Mouse (Mus musculus): ENCODE results near the gene Ldlr.

The Ldlr gene

DNA sequence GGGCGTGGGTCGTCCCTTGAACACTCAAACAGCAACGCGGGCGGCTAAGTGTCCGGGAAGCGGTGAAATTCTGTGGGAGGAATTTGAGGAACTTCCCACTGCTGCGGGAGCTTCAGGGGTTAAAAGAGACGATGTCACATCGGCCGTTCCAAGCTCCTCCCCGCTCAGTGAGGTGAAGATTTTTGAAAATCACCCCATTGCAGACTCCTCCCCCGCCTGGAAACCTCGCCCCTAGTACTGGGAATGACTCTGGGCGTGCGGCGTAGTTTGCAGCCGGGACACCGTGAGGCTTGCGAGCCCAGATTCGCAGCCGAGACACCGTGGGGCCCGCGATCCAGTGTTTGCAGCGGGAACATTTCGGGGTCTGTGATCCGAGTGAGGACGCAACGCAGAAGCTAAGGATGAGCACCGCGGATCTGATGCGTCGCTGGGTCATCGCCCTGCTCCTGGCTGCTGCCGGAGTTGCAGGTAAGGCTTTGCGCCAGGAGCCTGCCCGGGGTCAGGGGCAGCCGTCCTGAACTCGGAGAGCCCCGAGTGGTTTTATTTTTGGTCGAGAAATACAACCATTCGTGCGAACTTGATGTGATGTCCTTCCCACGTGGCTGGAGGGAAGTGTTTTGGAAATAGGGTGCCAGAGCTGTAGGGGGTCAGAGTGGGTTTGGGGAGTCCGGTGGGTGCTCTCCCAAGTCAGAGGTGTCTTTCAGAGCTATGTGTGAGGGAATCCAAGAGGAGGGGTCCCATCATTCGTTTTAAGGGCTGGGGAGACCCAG, at the start of gene Ldlr:
TSS of gene Ldlr (plus strand) at position 107 of the 770 bp plus-strand sequence.
- DNase-seq = peak; percentile 91 to 92

GRCm38 (mm10) chr9:21677706-21678105, 45.6 kb upstream of the Ldlr start:
- no peak for DNase-seq

- DNase-seq = no peak
These were observed 42.8 kb upstream of the Ldlr start for GRCm38 (mm10) chr9:21680448-21680847.

GRCm38 (mm10) chr9:21682827-21683226, 40.5 kb upstream of the Ldlr start:
- peak in 1 of 2 experiments; percentile 18 for DNase-seq

DNA sequence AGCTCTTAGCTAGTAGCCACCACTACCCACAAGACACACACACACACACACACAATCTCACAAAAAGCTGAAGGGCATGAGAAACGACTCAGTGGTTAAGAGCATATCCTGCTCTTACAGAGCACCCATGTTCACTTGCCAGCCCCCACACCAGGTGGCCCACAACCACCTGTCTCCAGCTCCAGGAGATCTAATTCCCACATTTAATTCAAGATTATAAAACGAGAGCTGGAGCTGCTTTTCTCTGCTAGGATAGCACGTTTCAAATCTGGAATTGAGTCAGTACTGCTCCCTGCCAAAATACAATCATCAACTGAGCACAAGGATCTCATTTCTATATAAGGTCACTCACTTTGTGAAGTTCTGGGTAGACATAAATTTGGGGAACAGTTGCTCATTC, 39.4 kb upstream of the Ldlr start:
- no peak for DNase-seq

DNA sequence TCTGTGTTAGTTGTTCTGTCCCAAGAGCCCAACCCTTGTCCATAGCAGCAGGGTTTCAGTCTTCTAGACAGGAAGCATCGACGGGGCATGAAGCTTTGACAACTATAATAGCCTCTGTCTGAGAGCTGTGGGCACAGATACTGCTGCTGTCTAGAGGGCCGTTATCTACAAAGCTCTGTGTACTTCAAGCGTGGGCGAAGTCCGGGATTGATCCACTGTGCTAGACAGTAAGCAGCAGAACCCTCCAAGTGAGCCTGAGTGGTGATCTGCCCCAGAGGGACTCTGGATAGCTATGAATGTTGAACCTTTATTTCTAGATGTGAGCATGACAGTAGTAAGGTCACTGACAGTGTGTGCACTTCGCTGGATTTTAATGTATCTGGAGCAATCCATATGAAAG, 34.7 kb upstream of the Ldlr start:
- DNase-seq = no peak

- DNase-seq = no peak
These were observed 33.3 kb upstream of the Ldlr start for GRCm38 (mm10) chr9:21690031-21690430.

GRCm38 (mm10) chr9:21691862-21692261, 31.4 kb upstream of the Ldlr start:
- peak; percentile 70 to 75 for DNase-seq

DNA sequence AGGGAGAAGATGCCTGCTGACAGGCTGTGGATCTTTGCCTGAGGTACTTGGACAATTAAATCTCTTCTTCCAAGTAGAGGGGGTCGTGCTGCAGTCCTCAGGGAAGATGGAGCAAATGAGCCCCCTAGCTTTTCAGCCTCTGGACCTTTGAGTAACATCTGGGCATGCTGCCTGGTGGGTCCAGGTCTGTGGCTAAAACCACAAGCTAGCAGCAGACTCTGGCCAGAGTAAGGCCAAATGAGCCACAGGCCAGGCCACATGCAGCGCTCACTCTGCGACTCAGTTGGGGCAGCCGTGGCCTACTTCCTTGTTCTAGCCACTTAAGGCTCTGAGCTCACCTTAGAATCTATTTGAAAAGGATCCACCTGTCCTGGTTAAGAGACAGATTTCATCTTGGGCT, 30.8 kb upstream of the Ldlr start:
- no peak for DNase-seq

GRCm38 (mm10) chr9:21694071-21694470, 29.2 kb upstream of the Ldlr start:
- DNase-seq = no peak

GRCm38 (mm10) chr9:21695229-21695792, 28.0 kb upstream of the Ldlr start:
- no peak for DNase-seq

DNA sequence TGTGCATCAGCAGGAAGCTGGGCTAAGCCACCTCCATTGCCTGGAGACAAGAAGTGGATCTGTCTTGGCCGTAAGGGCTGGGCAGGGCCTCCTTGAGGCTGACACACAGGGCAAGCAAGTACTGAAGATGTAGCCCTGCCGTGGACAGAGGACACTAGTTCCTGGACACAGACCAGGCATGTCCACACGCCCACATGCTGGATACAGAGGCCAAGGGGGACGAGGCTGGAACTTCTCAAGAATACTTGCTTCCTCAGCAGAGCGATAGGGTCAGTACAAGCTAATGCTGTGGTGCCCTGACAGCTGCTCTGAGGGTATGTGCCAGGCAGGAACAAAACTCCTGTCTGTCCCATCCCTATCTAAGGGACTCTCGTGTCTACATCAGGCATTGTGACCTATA, 26.2 kb upstream of the Ldlr start:
- DNase-seq = no peak

DNA sequence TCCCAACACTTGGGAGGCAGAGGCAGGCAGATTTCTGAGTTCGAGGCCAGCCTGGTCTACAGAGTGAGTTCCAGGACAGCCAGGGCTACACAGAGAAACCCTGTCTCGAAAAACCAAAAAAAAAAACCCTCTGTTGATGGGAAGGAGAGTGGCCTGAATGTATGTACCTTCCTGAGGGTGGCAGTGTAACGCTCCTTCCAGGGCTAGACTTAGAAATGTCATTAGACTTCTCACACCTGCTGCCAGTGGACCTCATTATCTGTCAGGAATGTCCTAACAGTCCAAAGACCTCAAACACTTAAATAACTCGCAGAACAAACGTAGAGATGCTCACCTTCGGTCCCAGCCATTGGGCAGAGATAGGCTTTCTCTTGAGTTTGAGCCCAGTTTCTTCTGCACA, 24.0 kb upstream of the Ldlr start:
- DNase-seq = peak; percentile 29 to 53

DNA sequence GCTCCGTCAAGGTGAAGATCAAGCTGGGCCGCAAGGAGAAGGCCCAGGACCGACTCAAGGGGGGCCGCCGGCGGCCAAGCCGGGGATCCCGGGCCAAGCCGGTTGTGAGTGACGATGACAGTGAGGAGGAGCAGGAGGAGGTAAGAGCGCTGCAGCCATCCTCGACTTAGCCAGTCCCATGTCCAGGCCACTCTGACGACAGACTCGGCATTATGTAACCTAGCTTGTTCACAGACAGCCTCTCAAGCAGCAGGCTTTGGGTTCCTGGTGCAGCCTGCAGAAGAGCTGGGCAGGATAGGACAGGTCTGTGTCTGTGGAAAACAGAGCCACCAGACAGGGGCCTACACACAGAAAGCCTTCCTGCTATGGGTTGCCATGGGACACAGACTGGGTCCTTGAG, 22.2 kb upstream of the Ldlr start:
- DNase-seq = no peak

DNA sequence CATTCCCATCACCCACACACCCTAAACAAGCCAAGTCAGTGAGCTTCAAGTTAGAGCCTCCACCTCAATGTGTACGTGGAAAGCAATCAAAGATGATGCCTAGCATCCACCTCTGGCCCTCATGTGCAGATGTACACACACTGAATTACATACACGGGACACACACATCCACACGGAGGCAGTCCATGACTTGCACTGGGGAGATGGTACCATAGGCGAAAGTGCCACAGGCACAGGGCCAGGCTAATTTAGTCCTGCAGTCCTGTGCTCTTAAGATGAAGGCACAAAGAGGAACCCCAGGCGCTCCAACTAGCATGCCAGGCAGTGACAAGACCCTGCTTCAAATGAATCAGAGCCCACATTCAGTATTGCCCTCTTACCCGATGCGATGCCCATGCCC, 19.8 kb upstream of the Ldlr start:
- DNase-seq = no peak

- DNase-seq = no peak
These were observed 17.2 kb upstream of the Ldlr start for GRCm38 (mm10) chr9:21706085-21706484.

- DNase-seq = no peak
These were observed 16.6 kb upstream of the Ldlr start for GRCm38 (mm10) chr9:21706586-21707265.

GRCm38 (mm10) chr9:21709340-21709739, 13.9 kb upstream of the Ldlr start:
- DNase-seq = no peak

GRCm38 (mm10) chr9:21715298-21715697, 8.0 kb upstream of the Ldlr start:
- no peak for DNase-seq

DNA sequence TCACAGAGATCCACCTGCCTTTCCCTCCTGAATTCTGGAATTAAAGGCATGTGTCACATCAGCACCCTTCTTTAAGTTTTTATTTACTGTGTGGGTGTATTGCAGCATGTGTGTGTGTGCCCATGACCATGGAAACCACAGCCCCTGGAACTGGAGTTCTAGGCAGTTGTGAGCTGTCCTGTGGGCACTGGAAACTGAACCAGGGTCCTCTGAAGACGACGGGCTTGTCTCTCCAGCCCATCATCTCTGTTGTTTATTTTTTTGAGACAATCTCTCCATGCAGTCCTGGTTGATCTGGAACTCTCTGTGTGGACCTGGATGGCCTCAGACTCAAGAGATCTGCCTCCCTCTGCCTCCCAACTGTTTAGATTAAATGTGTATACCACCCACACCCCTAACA, 6.3 kb upstream of the Ldlr start:
- DNase-seq = no peak

- no peak for DNase-seq
These were observed 2.2 kb upstream of the Ldlr start for GRCm38 (mm10) chr9:21721036-21721435.

DNA sequence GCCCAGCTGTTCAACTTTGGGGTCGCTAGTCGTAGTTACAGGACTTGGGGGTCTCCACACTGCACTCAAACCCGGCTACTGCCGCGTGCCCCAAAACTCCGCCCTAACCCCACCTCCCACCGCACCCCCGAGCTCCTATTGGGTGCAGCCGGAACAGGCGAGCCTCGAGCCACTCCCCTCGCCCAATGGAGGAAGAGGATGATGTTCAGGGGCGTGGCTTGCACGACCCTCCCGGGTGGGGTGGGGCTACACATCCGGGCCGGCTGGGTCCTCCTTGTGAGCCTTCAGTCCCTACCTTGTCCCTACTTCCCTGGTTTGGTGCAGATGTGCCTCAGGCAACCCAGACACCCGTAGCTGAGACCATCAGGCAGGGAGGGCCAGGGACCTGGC, 859 bp downstream of the Ldlr start:
- DNase-seq = peak; percentile 95 to 97

DNA sequence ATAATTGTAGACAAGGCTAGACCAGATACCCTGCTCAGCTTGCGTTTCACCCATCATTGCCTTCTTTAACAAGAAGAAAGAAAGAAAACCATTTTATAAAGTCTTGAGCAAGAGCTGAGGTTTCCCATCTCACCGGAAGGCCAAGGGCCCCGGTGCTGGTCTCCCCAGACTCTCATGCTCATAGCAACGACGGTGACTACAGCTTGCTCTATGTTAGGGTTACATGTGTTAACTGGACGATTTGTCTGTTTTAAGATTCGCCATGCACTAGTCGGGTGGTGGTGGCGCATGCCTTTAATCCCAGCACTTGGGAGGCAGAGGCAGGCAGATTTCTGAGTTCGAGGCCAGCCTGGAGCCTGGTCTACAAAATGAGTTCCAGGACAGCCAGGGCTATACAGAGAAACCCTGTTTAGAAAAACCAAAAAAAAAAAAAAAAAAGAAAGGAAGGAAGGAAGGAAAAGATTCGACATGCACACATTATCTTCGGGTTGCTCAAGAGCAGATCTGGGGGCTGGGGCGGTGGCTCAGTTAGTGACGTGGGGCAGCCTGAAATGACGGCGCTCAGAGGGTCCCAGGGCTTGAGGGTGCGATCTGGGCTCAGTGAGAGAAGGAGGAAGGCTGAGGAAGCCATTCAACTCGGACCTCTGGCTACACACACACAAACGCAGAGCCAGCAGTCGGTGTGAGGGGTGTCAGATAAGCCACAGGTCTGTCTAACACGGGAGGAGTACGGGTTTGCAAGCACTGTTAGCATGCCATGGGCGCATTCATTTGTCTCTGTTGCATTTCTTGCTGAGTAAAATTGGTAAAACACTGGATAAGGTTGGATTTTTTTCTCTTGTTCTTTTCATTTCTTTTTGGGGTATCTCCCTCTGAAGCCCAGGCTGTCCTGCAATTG, 2.2 kb downstream of the Ldlr start:
- DNase-seq = no peak
